Mouse (Mus musculus) urinary bladder, postnatal 36 days (tissue): Measurements from ENCODE around the gene Cbll1.
"Not testable (repeated sequence)": the region's sequence is repeated elsewhere in the genome, so short reads cannot be mapped to it uniquely, and the experiment has no call there.

Source experiments
- DNase-seq, 2 experiments: peaks; one replicate each; pipeline ENCODE4 v3.0.0; 2022; ENCODE audit warnings: low spot score in 2 of 2, mixed read lengths in 1 of 2

Gene Cbll1

GRCm38 (mm10) chr12:31498936-31499313 is 491 bp downstream of the Cbll1 start:
- no peak for DNase-seq

DNA sequence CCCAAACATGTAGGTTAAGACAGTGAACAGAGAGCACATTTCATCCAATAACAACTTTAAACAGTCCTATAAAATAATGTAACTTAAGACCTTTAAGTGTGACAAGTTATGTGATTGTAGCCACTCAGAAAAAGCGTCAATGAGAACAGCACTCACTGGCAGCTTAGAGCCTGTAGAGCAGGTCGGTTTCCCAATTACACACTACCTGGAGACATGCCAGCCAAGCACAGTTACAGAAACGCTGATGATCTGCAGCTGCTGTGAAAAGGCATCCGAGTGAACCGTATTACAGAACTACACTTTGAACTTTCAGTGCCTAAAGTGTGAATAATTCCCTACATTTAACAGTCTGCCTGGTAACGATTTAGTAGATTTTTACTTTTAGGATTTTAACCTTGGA is 13.0 kb downstream of the Cbll1 start:
- DNase-seq = peak in 1 of 2 experiments; percentile 24

DNA sequence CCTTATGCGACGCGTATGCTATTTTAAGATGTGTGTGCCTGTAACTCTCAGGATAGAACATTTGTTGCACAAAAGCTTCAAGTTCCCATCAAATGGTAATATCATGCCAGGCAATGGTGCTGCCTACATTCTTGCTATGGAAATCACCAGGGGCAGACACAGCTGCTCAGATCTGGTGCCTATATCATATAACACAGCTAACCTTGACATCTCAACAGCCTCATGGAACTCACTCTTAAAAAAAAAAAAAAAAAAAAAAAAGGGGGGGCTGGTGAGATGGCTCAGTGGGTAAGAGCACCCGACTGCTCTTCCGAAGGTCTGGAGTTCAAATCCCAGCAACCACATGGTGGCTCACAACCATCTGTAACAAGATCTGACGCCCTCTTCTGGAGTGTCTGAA is 21.2 kb downstream of the Cbll1 start:
- not testable (repeated sequence) for DNase-seq

GRCm38 (mm10) chr12:31462615-31463014 is 36.8 kb downstream of the Cbll1 start:
- no peak for DNase-seq

DNA sequence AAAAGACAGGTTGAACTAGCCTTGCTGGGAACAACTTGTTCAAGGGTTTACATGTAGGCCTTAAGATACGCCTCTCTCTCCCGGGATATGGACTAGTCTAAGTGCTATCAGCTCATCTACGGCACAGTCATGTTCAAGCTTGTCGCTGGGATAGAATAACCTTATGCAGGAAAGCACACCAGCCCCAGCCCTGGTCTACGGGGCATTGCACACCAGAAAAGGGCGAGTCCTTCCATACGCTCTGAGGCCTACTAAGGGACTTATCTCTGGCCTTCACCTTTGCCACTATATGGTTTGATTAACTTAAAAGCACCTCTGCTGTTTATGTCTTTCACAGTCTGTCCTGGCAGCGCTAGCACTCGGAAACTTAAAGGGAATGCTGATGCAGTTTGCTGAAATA is 38.0 kb downstream of the Cbll1 start:
- no peak for DNase-seq

DNA sequence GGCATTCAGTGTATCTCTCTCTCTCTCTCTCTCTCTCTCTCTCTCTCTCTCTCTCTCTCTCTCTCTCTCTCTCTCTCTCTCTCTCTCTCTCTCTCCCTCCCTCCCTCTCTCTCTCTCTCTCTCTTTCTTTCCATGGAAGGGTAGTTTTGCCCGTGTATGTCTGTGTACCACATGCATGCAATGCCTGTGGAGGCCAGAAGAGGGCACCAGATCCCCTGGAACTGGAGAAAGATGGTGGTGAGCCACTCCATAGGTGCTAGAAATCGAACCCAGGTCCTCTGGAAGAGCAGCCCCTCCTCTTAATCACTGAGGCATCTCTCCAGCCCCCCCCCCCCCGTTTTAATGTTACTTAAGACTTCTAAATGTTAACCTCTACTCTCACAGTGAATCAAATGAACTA is 39.1 kb downstream of the Cbll1 start:
- not testable (repeated sequence) for DNase-seq

DNA sequence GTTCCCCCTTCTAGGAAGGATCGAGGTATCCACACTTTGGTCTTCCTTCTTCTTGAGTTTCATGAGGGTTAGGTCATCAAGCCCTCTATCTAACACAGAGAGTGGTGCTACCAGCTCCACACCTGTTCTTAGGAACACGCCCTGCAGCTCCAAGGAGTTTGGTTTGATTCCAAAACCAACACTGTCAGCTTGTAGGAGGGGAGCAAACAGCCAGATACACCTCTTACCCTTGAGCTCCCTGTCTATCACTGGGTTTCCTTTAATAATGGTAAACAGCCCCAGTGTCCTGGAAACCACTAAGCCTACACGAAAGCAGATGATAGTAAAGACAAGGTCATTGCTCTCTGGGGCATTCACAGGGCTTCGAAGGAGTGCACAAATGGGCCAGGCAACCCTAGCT is 40.9 kb downstream of the Cbll1 start:
- no peak for DNase-seq

DNA sequence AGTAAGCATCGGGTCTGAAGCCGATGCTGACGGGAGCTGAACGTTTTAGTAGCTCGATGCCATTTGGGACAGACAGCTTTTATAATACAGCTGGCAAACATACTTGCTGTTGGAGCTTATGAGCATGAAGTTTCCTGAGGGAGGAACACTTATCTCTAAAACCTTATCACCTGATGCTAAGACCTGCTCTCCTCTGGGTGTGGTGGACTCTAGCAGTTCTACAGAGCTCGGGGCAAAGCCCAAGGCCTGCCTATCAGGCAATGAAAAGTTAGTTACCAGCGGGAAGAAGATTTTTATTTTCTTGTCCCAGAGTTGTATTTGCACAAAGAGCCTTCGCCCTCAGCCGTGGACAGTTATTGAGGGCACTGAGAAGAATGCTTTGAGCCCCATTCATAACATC is 43.1 kb downstream of the Cbll1 start:
- DNase-seq = no peak

DNA sequence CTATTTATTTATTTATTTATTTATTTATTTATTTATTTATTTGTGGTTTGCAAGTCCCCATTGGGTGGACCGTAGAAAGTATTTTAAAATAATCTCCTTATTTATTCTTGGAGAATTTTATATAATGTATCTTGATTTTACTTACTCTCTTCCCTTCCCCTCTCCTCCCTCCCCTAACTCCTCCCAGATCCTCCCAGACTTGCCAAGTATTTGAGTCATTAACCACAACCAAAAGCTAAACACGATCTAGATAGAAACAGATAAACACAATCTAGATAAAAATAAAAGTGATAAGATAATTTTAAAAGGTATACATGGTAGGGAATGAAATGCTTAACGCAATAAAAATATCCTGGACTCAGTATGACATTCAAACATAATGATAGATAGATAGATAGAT is 50.1 kb downstream of the Cbll1 start:
- DNase-seq = no peak

- DNase-seq = no peak
Measured at GRCm38 (mm10) chr12:31444827-31445226, 54.6 kb downstream of the Cbll1 start.

- no peak for DNase-seq
Measured at GRCm38 (mm10) chr12:31444131-31444546, 55.3 kb downstream of the Cbll1 start.

- no peak for DNase-seq
Measured at GRCm38 (mm10) chr12:31439612-31440011, 59.8 kb downstream of the Cbll1 start.

DNA sequence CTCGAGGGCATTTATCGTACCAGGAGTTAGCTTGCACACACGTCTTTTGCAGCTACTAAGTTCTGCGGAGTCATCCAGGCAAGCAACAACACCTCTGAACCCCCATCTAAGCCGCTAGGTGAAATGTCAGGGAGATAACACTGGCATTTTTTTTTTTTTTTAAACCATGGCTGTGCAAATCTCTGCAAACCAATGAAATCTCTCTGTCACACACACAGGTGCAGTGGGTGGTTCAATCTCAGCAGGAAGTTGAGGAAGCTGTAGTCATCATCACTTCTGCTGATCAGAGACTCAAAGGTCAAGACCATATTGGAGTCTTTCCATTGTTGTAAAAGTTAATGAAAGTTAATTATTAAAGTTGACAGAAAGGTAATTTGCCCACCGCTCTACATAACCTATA is 61.6 kb downstream of the Cbll1 start:
- DNase-seq = no peak
